Mouse (Mus musculus): Measurements from ENCODE around the gene Bnip1. TPM values are rescaled to one million over a fixed set of nuclear protein-coding genes. Genes with fewer than 3 reads are reported as not detected.

Bnip1 gene
- polyA plus RNA-seq, 1 experiment, result not detected

DNA sequence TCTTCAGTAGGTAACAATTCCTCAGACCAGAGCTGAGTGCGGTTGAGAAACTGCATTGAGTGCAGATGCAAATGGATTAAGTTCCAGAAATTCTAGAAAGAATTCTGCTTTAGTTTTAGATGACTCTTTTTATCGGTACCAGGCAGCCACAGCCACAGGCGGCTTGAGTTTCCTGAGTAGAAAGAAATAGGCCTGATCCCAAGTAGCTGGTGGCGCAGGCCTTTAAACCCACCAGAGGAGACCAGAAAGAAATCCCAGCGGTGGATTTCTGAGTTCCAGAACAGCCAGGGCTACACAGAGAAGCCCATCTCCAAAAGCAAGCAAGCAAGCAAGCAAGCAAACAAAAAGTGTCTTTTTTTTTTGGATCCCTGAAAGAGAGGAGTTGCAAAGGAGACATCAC lies 55.5 kb downstream of the Bnip1 start:
- Histone ChIP-seq H3K27ac (ENCODE audit: insufficient read depth, low read depth, low read length) (no peak overlapping the region), H3K4me1 (ENCODE audit: control insufficient read depth, insufficient read depth, low read length) (peaks cover 5% of the 10 kb centered on the region; the same call in 1 of the 2 replicates), H3K4me3 (ENCODE audit: insufficient read depth, low read depth, low read length) (no peak overlapping the region)
- WGBS, result 32% methylated on average over 5 of the region's 5 CpGs
- no peak for TF ChIP-seq CTCF (IDR thresholded peaks at IDR 0.05; ENCODE audit: insufficient read depth, low read depth, low read length)
- no peak for TF ChIP-seq POLR2A (IDR thresholded peaks at IDR 0.05; ENCODE audit: insufficient read depth, low read depth, low read length)

DNA sequence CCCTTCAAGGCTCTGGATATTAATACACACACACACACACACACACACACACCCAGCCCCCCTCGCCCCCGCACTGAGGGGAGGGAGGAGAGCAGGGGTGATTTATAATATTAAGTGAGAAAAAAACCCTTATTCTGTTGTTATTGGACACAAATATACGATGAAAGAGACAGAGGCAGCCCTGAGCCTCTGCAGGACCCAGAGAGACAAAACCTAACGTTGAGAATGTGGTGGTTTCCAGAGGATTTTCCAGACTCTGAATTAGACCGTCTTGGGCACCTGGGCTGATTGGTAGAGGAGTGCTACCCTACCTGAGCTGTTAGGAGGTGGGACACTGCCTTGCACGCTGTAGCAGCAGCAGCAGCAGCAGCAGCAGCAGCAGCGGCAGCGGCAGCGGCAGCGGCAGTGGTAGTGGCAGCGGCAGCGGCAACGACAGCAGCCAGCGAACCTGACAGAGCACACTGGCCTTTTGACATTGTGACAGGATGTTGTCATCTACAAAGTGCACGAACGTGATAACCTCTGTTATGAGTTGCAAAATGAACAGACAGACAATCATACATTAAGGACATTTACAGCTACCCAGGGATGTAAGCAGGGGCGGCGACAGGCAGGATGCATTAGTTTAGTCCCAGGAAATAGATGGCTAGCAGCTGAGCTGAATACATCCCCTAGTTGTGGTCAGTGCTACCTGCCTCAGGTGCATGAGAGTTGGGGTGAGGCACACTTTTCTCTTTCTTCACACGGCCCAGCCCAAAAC lies 56.1 kb downstream of the Bnip1 start:
- Histone ChIP-seq H3K4me1 (ENCODE audit: control insufficient read depth, insufficient read depth, low read length) (peaks cover 5% of the 10 kb centered on the region; the same call in 1 of the 2 replicates), H3K4me3 (ENCODE audit: insufficient read depth, low read depth, low read length) (no peak overlapping the region), H3K27ac (ENCODE audit: insufficient read depth, low read depth, low read length) (no peak overlapping the region)
- 6% methylated on average over 19 of the region's 19 CpGs for WGBS
- TF ChIP-seq CTCF (IDR thresholded peaks at IDR 0.05; ENCODE audit: insufficient read depth, low read depth, low read length), result no peak
- no peak for TF ChIP-seq POLR2A (IDR thresholded peaks at IDR 0.05; ENCODE audit: insufficient read depth, low read depth, low read length)

DNA sequence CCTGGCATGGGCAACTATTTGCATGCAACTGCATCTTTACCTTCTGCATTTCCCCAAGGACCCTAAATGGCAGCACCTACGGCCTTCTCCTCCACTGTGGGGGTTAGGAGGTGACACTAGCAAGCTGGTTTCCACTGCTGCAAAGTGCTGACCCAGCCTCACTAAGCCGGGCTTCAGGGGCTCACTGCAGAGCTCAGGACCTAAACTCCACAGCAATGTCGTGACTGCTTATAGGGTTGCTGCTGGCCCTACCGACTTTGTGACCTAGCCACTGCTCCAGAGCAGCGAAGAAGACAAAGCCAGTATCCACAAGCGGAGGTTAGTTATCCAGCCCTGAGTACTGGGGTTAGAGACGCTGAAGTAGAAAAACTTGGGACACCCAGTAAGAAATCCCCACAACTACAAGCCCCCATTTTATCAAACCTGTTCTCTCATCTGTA lies 56.7 kb downstream of the Bnip1 start:
- 4% methylated on average over 7 of the region's 7 CpGs for WGBS
- Histone ChIP-seq H3K27ac (ENCODE audit: insufficient read depth, low read depth, low read length) (no peak overlapping the region), H3K4me3 (ENCODE audit: insufficient read depth, low read depth, low read length) (no peak overlapping the region), H3K4me1 (ENCODE audit: control insufficient read depth, insufficient read depth, low read length) (peaks cover 5% of the 10 kb centered on the region; the same call in 1 of the 2 replicates)
- TF ChIP-seq POLR2A (IDR thresholded peaks at IDR 0.05; ENCODE audit: insufficient read depth, low read depth, low read length) (no peak), CTCF (IDR thresholded peaks at IDR 0.05; ENCODE audit: insufficient read depth, low read depth, low read length) (no peak)

DNA sequence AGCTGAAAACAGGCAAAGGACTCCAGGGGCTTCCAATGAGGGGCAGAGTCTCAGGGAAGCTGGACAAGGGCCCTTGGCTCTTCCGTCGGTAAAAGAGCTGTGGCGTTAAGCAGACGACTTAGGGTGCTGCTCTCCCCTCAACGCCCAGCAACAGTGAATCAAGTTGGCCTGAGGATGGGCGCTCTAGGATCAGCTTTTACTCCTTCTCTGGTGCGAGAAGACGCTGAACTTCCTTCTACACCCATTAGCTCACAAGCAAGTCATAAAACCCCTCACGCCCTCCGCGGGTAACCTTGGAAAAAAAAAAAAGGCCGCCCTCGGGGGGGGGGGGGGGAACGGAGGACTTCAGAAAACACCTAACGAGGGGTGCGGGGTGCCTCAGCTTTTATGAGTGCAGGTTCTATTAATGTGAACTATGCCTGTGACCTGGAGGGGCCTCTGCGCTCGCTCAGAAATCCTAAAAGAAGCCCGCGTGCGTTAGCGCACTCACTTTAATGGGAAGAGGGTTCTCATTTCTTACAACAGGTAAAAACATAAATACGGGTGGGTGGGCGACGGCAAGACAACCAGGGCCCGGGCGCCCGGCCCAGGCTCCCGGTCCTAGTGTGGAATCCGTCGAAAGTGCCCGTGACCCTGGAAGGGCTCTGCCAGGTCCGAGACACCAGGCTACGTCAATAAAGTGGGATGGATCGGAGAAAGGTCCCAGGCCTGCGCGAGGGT lies 57.5 kb downstream of the Bnip1 start:
- H3K27ac ChIP-seq (ENCODE audit: insufficient read depth, low read depth, low read length), result no peak overlapping the region
- TF ChIP-seq CTCF (IDR thresholded peaks at IDR 0.05; ENCODE audit: insufficient read depth, low read depth, low read length) (no peak), POLR2A (IDR thresholded peaks at IDR 0.05; ENCODE audit: insufficient read depth, low read depth, low read length) (no peak)
- peaks cover 5% of the 10 kb centered on the region; the same call in 1 of the 2 replicates for H3K4me1 ChIP-seq (ENCODE audit: control insufficient read depth, insufficient read depth, low read length)
- 2% methylated on average over 37 of the region's 37 CpGs for WGBS
- no peak overlapping the region for H3K4me3 ChIP-seq (ENCODE audit: insufficient read depth, low read depth, low read length)

DNA sequence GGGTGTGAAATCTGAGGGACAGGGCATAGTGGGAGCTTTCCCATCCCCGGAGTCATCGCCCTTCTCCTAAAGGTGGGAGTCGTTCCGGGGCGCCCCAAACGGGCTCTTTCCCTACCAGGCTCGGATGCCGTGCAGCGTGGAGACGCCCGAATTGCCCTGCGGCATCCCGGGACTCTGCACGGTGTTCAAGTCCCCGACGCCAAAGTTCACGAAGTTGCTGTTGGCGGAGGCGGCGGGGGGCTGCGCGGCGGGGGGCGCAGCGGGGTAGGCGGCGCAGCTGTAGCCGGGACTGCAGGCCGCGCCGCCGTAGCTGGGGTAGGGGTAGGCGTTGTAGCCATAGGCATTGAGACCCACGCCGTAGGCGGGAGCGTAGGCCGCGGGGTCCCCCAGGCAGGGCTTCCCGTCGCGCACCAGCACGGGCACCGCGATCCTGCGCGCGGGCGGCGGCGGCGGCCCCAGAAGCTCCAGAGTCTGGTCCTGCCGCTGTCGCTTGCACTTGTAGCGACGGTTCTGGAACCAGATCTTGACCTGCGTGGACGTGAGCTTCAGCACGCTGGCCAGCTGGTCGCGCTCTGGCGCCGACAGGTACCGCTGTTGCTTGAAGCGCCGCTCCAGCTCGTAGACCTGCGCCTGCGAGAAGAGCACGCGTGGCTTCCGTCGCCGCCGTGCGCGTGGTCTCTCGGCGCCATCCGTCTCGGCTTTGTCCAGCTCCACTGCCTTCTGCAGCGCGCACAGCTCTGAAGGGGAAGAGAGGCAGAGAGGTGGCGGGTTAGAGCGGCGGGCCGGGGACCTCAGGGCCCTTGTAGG lies 58.2 kb downstream of the Bnip1 start:
- peaks cover 5% of the 10 kb centered on the region; the same call in 1 of the 2 replicates for H3K4me1 ChIP-seq (ENCODE audit: control insufficient read depth, insufficient read depth, low read length)
- TF ChIP-seq POLR2A (IDR thresholded peaks at IDR 0.05; ENCODE audit: insufficient read depth, low read depth, low read length) (no peak), CTCF (IDR thresholded peaks at IDR 0.05; ENCODE audit: insufficient read depth, low read depth, low read length) (no peak)
- H3K27ac ChIP-seq (ENCODE audit: insufficient read depth, low read depth, low read length), result no peak overlapping the region
- 1% methylated on average over 87 of the region's 87 CpGs for WGBS
- no peak overlapping the region for H3K4me3 ChIP-seq (ENCODE audit: insufficient read depth, low read depth, low read length)

DNA sequence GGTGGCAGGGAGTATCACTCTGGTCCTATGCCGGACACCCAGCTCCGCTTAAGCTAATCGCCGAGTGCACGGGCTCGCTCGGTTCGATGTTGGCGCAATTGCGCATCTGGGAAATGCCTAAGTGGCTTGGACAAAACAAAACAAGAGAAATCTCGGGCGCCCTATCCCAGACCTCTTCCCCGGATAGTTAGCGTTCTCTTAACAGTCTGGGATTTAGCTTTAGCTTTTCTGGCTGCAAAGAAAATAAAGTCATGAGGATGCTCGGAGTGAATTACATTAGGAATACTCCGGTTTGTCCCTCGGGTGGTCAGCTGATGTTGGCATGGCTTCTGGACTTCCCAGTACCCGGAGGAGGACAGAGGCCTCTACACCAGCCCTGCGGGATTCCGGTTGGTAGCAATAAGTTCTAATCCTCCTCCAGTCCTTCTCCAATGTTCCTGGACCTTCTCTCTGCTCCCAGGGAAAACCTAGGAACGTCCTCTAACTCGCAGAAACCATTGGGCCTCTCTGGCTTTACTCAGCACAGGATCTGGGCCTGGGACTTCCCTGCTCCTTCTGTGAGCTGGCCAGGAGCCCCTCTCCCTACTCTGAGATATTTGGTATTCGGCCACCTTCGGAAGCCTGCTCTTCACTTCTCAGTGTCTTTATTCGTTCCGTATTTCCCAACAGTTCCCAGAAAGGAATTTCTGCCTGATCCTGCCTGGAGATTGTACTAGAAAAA lies 59.0 kb downstream of the Bnip1 start:
- peaks cover 8% of the 10 kb centered on the region; the same call in 1 of the 2 replicates for H3K4me1 ChIP-seq (ENCODE audit: control insufficient read depth, insufficient read depth, low read length)
- WGBS, result 3% methylated on average over 26 of the region's 26 CpGs
- H3K4me3 ChIP-seq (ENCODE audit: insufficient read depth, low read depth, low read length), result no peak overlapping the region
- TF ChIP-seq CTCF (IDR thresholded peaks at IDR 0.05; ENCODE audit: insufficient read depth, low read depth, low read length), result no peak
- TF ChIP-seq POLR2A (IDR thresholded peaks at IDR 0.05; ENCODE audit: insufficient read depth, low read depth, low read length), result no peak
- H3K27ac ChIP-seq (ENCODE audit: insufficient read depth, low read depth, low read length), result no peak overlapping the region

DNA sequence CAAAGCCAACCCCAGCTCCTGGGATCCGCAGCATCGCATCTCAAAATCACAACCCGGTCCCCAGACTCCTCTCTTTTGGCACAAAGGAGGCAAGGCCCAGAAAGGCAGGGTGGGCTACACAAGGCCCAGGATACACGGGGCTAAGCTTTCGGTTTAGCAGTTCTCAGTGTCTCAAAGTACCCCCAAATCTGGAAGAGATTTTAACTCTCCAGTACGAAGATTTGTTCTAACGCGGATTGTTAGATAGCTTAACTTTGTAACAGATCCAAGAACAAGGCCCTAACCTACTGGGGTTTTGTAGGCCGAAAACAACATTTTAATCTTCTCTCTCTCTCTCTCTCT lies 59.5 kb downstream of the Bnip1 start:
- Histone ChIP-seq H3K4me3 (ENCODE audit: insufficient read depth, low read depth, low read length) (no peak overlapping the region), H3K4me1 (ENCODE audit: control insufficient read depth, insufficient read depth, low read length) (peaks cover 8% of the 10 kb centered on the region; the same call in 1 of the 2 replicates), H3K27ac (ENCODE audit: insufficient read depth, low read depth, low read length) (no peak overlapping the region)
- WGBS, result 11% methylated on average over 9 of the region's 9 CpGs
- TF ChIP-seq POLR2A (IDR thresholded peaks at IDR 0.05; ENCODE audit: insufficient read depth, low read depth, low read length) (no peak), CTCF (IDR thresholded peaks at IDR 0.05; ENCODE audit: insufficient read depth, low read depth, low read length) (no peak)
